Mouse (Mus musculus): Measurements from ENCODE around the gene Cyp19a1.

GRCm38 (mm10) chr9:54153679-54154078, 114.2 kb downstream of the Cyp19a1 start:
- TF ChIP-seq CTCF (IDR thresholded peaks at IDR 0.05; ENCODE audit: low read depth, low read length) (no peak), GATA1 (IDR thresholded peaks at IDR 0.05; ENCODE audit: borderline replicate concordance, low read length) (no peak), POLR2AphosphoS5 (IDR thresholded peaks at IDR 0.05; ENCODE audit: insufficient replicate concordance, low read depth, low read length) (no peak)
